Mouse (Mus musculus): ENCODE results near the gene Sirt3.
"Not testable (repeated sequence)": the region's sequence is repeated elsewhere in the genome, so short reads cannot be mapped to it uniquely, and the experiment has no call there.

Gene Sirt3

DNA sequence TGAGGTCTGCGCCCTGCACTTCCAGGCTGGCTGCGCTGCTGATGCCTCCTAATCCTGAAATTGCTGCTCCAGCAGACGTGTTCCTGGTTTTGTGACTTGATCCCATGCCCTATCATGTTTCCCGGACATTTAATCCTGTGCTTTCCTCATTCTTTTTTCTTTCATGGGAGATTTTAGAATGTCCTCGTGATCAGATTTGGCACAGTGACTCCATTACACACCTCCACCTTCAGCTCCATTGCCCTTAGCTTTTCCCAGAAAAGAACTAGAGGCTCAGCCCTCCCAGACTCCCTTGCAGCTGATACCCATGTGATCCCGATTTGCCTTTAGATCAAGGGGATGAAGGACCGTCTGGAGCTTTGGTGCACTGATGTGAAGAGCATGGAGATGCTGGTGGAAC is 15.8 kb upstream of the Sirt3 start:
- DNase-seq (ENCODE audit: inconsistent ontology term): no peak

- DNase-seq (ENCODE audit: inconsistent ontology term): no peak
These were observed 12.5 kb upstream of the Sirt3 start for GRCm38 (mm10) chr7:140894611-140895010.

- no peak for DNase-seq (ENCODE audit: inconsistent ontology term)
These were observed 11.9 kb upstream of the Sirt3 start for GRCm38 (mm10) chr7:140894031-140894430.

- not testable (repeated sequence) for DNase-seq (ENCODE audit: inconsistent ontology term)
These were observed 8.5 kb upstream of the Sirt3 start for GRCm38 (mm10) chr7:140890636-140891035.

DNA sequence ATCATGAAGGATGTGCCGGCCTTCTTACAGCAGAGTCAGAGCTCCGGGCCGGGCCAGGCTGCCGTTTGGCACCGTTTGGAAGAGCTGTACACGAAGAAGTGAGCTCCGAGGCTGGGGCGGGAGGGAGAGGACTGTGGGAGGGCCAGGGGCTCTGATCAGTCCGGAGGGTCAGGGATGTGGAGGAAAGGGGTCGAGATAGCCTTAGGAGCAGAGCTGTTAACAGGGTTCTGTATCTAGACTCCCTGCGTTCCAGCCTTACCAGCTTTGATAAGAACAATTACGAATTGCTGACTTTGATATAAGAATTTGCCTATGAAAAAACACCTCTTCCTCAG is 327 bp upstream of the Sirt3 start:
- DNase-seq (ENCODE audit: inconsistent ontology term): no peak

GRCm38 (mm10) chr7:140880865-140881515 is 1.1 kb downstream of the Sirt3 start:
- no peak for DNase-seq (ENCODE audit: inconsistent ontology term)

DNA sequence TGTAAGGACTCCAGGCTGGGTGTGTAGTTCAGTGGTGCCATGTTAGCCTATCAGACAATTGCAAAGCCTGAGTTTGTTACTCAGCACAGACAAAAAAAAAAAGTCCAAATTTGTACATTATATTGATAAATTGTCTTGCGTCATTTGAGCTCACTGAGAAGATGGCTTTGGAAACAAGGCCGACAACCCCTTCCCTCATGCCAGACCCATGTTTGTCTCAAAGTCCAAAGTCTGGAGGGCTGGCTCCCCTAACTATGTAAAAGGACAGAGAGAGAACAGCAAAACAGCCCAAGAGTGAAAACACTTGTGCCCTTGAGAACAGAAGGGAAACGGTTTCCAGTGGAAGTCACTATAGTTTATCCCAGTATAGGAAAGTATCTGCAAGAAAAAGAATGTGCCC is 1.7 kb downstream of the Sirt3 start:
- DNase-seq (ENCODE audit: inconsistent ontology term): no peak

- no peak for DNase-seq (ENCODE audit: inconsistent ontology term)
These were observed 2.8 kb downstream of the Sirt3 start for GRCm38 (mm10) chr7:140879355-140879754.

- no peak for DNase-seq (ENCODE audit: inconsistent ontology term)
These were observed 4.7 kb downstream of the Sirt3 start for GRCm38 (mm10) chr7:140877364-140877763.

DNA sequence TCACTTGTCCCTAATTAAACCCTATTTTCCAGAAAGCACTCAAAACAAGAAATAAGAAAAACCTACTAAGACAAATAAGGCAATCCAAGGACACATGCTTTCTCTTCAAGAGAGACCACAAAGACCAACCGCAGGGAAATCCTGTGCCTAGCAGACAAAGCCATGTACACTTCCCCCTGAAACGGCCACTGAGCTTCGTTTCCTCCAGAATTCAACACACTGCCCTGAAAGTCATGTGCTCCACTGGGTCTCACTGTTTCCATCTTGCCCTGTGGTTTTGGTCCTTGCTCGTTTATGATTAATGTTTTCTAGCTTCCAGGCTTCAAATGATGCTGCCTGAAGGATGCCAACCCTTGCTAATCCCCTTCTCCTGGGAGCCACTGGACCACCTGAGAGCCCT is 7.9 kb downstream of the Sirt3 start:
- DNase-seq (ENCODE audit: inconsistent ontology term): no peak

DNA sequence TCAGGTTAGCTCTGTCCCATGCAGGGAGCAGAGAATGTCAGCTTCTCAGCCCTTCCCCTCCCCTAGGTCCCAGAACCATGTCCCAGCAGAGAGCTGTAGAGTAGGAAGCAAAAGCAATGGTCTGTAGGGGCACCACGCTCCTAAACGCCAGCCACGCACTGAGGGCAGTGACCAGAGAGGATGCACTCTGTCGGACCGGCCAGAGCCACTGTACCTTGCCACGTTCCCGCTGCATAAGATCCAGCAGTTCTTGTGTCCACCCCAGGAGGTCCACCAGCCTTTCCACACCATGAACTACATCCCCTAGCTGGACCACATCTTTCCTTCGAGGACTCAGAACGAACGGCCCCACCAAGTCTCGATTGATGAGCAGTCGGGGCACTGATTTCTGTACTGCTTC is 17.3 kb downstream of the Sirt3 start:
- DNase-seq (ENCODE audit: inconsistent ontology term): no peak

DNA sequence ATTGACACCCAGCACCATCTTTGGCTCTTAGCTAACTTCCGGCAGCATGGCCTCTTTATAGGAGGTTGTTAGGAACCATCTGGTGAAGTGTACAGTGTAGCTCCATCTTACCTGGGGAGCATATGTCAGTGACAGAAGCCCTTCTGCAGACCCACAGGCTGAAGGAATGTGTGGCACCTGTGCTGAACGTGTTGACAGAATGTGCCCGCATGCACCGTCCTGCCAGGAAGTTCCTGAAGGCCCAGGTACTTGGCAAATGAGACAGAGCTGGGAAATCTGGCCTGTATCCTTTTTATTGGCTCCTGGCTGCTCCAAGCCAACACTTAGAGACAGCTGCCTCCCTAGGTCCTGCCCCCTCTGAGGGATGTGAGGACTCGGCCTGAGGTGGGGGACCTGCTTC is 21.4 kb downstream of the Sirt3 start:
- no peak for DNase-seq (ENCODE audit: inconsistent ontology term)

GRCm38 (mm10) chr7:140859997-140860396 is 22.1 kb downstream of the Sirt3 start:
- DNase-seq (ENCODE audit: inconsistent ontology term): no peak

GRCm38 (mm10) chr7:140858746-140859145 is 23.4 kb downstream of the Sirt3 start:
- no peak for DNase-seq (ENCODE audit: inconsistent ontology term)

DNA sequence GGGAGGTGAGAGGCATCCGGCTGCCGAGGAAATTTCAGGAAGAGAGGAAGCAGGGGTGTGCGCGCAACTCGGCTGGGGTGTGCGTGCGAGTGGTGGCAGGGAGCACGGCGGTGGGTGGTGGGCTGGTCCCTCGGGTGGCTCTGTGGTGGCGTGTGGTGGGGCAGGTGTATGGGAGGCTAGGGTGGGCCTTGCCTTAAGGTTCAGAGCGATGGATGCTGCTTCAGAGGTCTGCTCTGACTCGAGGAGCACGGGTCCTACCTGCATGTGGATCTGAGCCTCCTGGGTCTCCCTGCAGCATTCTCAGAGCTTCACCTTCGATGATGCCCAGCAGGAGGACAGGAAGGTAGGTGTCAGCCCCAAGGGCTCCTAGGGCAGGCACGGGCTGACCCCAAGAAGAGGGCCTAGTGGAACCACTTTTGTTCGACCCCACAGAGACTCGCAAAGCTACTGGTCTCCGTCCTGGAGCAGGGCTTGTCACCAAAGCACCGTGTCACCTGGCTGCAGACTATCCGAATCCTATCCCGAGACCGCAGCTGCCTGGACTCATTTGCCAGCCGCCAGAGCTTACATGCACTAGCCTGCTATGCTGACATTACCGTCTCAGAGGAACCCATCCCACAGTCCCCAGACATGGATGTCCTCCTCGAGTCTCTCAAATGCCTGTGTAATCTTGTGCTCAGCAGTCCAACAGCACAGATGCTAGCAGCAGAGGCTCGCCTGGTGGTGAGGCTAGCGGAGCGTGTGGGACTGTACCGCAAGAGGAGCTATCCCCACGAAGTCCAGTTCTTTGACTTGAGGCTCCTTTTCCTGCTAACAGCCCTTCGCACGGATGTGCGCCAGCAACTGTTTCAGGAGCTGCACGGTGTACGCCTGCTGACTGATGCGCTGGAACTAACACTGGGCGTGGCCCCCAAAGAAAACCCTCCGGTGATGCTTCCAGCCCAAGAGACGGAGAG is 24.3 kb downstream of the Sirt3 start, which contains the start of gene Bet1l:
Gene Bet1l (minus strand): TSS at position 28 of the 956 bp plus-strand sequence.
- DNase-seq (ENCODE audit: inconsistent ontology term): peak; percentile 24

DNA sequence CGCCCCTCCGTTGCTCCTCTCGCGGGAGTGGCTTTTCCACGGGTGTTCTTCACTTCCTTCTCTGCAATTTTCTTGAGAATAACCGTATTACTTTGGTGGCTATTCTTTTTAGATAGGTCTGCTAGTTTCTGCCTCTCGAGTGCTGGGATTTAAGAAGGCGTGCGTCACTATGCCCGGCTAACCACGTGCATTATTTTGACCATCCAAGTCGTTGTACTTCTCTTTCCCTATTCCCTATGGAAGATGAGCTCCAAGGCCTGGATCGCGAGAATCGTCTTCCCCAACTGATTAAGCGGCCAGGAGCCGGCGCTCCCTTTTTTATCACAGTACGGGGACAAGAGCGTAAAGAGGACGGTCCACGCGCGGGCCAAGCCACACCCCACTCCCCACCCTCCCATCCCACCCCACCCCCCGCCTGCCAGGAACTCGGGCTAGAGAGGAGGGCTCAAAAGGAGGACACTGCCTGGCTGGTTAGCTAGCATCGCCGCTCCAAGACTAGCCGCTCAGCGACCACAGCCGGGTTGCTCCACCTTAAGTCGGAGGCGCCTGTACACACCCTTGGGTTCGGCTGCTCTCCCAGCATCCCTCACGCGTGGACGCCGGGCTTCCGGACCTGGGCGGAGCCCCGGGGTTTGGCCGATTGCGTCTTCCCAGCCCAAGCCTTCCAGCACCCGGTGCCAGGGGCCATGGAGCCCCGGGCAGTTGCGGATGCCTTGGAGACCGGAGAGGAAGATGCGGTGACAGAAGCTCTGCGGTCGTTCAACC is 25.1 kb downstream of the Sirt3 start, which contains the start of gene Ric8a:
Gene Ric8a (plus strand): TSS at position 173 of the 765 bp plus-strand sequence.
- peak; percentile 94 for DNase-seq (ENCODE audit: inconsistent ontology term)

- peak; percentile 96 for DNase-seq (ENCODE audit: inconsistent ontology term)
These were observed 26.0 kb downstream of the Sirt3 start, which contains the start of gene Gm45785 for GRCm38 (mm10) chr7:140855860-140856784. Gm45785 (minus strand) TSS chr7:140856331.

- DNase-seq (ENCODE audit: inconsistent ontology term): no peak
These were observed 26.9 kb downstream of the Sirt3 start for GRCm38 (mm10) chr7:140855181-140855580.

GRCm38 (mm10) chr7:140854483-140854882 is 27.6 kb downstream of the Sirt3 start:
- DNase-seq (ENCODE audit: inconsistent ontology term): no peak

DNA sequence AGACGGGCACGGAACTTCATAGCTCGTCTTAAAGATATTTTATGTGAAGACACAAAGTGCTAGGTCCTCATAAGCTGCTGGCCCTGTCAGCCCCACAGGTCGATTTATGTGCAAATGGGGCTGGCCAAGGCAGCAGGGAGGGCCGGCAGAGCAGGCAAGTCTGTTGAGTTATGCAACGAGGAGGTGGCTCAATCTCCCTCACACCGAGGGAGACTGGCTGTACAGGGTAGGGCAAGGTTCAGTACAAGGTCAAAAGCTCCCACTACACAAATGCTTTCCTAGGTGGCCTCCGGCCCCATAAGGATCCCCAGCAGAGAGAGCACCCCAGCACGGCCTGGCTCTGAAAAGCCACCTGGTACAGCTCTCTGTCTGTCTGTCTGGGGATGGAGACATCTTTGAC is 28.7 kb downstream of the Sirt3 start:
- no peak for DNase-seq (ENCODE audit: inconsistent ontology term)

- DNase-seq (ENCODE audit: inconsistent ontology term): no peak
These were observed 30.2 kb downstream of the Sirt3 start for GRCm38 (mm10) chr7:140851916-140852315.
